Mouse (Mus musculus): ENCODE results near the gene Gm45713. TPM values are rescaled to one million over a fixed set of nuclear protein-coding genes. Genes with fewer than 3 reads are reported as not detected.

Gene Gm45713
- polyA plus RNA-seq, 1 experiment: 0.08 TPM

GRCm38 (mm10) chr7:45138403-45138802, 2.4 kb upstream of the Gm45713 start:
- no peak overlapping the region for H3K4me3 ChIP-seq (ENCODE audit: insufficient read depth, low read length)
- H3K4me1 ChIP-seq (ENCODE audit: control insufficient read depth, insufficient read depth, low read length): no peaks in the 10 kb centered on the region
- TF ChIP-seq CTCF (IDR thresholded peaks at IDR 0.05; ENCODE audit: extremely low read depth, insufficient read depth, low read length): no peak
- no peak for TF ChIP-seq POLR2A (IDR thresholded peaks at IDR 0.05; ENCODE audit: extremely low read depth, insufficient read depth, low read length)
- H3K27ac ChIP-seq (ENCODE audit: insufficient read depth, low read length): no peak overlapping the region

DNA sequence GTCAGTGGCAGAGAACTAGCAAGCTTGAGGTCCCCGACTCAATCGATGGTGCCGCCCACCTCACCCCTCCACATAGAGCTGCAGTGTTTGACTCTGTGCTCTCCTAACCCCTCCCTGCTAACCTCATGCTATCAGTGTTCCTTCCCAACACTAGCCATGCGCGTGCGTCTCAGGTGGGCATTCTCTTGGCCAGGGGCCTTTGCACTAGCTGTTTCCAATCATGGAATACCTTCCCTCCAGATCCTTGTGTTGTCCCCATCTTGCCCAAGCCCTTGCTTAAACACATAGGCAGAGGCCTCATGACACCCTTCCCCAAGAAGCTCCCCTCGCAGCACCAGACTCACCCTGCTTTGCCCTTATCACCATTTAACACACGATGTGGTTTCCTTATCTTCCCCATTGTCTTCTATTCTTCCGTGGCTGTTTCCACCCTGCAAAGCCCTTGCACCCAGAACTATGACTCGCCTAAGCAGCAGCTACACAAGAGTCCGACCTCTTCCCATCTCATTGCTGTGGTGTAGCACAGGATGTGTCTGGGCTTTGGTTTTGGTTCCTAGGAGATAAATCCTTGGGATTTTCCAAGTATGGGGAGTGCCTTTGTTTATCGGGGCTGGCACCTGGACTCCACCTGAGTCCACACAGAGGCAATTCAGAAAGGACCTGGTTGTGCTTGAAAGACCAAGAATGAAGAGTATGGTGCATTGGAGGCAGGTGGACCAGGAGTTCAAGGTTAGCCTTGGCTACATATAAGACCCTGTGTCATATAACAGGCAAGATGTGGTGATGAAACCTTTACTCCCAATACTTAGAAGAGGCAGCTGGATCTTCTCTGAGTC, 1.4 kb upstream of the Gm45713 start:
- no peaks in the 10 kb centered on the region for H3K4me1 ChIP-seq (ENCODE audit: control insufficient read depth, insufficient read depth, low read length)
- TF ChIP-seq CTCF (IDR thresholded peaks at IDR 0.05; ENCODE audit: extremely low read depth, insufficient read depth, low read length): no peak
- TF ChIP-seq POLR2A (IDR thresholded peaks at IDR 0.05; ENCODE audit: extremely low read depth, insufficient read depth, low read length): no peak
- no peak overlapping the region for H3K27ac ChIP-seq (ENCODE audit: insufficient read depth, low read length)
- H3K4me3 ChIP-seq (ENCODE audit: insufficient read depth, low read length): no peak overlapping the region

- H3K4me3 ChIP-seq (ENCODE audit: insufficient read depth, low read length): no peak overlapping the region
- H3K27ac ChIP-seq (ENCODE audit: insufficient read depth, low read length): no peak overlapping the region
- no peaks in the 10 kb centered on the region for H3K4me1 ChIP-seq (ENCODE audit: control insufficient read depth, insufficient read depth, low read length)
- TF ChIP-seq CTCF (IDR thresholded peaks at IDR 0.05; ENCODE audit: extremely low read depth, insufficient read depth, low read length) (no peak), POLR2A (IDR thresholded peaks at IDR 0.05; ENCODE audit: extremely low read depth, insufficient read depth, low read length) (no peak)
Measured at GRCm38 (mm10) chr7:45135370-45135769, 661 bp downstream of the Gm45713 start.

DNA sequence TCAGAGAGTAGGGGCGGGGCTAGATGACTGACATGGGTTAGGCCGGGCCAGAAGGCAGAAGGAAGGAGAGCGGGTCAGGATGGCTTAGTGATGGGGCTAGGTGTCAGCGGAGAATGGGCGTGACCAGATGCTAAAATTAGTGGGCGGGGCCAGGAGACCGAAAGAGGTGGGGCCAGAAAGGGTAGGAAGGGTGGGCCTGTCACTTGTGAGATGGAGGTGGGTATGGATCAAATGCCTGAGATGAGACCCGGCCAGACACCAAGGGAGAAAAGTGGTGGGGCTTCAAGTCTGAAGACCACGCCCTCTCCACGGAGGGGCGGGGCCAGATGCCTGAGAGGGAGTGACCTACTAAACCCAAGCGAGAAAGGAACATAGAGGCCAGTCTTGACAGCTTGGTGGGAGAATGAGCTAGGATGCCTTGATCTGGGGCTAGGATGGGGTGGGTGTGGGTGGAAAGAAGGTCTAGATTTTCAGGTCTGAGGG, 1.4 kb downstream of the Gm45713 start:
- TF ChIP-seq CTCF (IDR thresholded peaks at IDR 0.05; ENCODE audit: extremely low read depth, insufficient read depth, low read length) (no peak), POLR2A (IDR thresholded peaks at IDR 0.05; ENCODE audit: extremely low read depth, insufficient read depth, low read length) (no peak)

GRCm38 (mm10) chr7:45133446-45134159, 2.4 kb downstream of the Gm45713 start:
- H3K4me1 ChIP-seq (ENCODE audit: control insufficient read depth, insufficient read depth, low read length): no peaks in the 10 kb centered on the region
- no peak for TF ChIP-seq POLR2A (IDR thresholded peaks at IDR 0.05; ENCODE audit: extremely low read depth, insufficient read depth, low read length)
- TF ChIP-seq CTCF (IDR thresholded peaks at IDR 0.05; ENCODE audit: extremely low read depth, insufficient read depth, low read length): no peak
- H3K4me3 ChIP-seq (ENCODE audit: insufficient read depth, low read length): no peak overlapping the region
- H3K27ac ChIP-seq (ENCODE audit: insufficient read depth, low read length): no peak overlapping the region

More for the DNA sequence above, 1.4 kb downstream of the Gm45713 start:
- Histone ChIP-seq H3K27ac (ENCODE audit: insufficient read depth, low read length) (no peak overlapping the region), H3K4me1 (ENCODE audit: control insufficient read depth, insufficient read depth, low read length) (no peaks in the 10 kb centered on the region), H3K4me3 (ENCODE audit: insufficient read depth, low read length) (no peak overlapping the region)

DNA sequence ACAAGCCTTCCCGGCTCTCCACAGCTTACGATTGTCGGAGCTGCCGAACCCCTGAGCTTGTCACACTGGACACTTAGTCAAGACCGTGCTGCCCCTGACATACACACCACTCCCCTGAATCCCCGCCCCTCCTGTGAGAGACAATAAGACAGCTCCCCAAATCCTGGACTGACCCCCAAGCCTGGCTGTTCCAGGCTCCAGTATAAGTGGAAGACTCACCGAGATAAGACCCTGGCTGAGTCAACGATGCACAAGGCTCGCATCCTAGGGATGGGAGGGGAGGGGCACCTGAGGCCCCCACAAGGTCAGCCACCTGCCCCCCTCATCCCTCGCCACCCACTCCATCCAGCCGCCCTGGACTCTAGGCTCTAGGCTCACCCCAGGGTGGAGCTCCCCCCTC, 4.2 kb downstream of the Gm45713 start:
- TF ChIP-seq CTCF (IDR thresholded peaks at IDR 0.05; ENCODE audit: extremely low read depth, insufficient read depth, low read length) (no peak), POLR2A (IDR thresholded peaks at IDR 0.05; ENCODE audit: extremely low read depth, insufficient read depth, low read length) (no peak)
- H3K27ac ChIP-seq (ENCODE audit: insufficient read depth, low read length): no peak overlapping the region
- no peak overlapping the region for H3K4me3 ChIP-seq (ENCODE audit: insufficient read depth, low read length)
- no peaks in the 10 kb centered on the region for H3K4me1 ChIP-seq (ENCODE audit: control insufficient read depth, insufficient read depth, low read length)

- Histone ChIP-seq H3K4me3 (ENCODE audit: insufficient read depth, low read length) (peak overlapping the region; percentile 78; the same call in 1 of the 2 replicates), H3K4me1 (ENCODE audit: control insufficient read depth, insufficient read depth, low read length) (no peaks in the 10 kb centered on the region), H3K27ac (ENCODE audit: insufficient read depth, low read length) (no peak overlapping the region)
- no peak for TF ChIP-seq CTCF (IDR thresholded peaks at IDR 0.05; ENCODE audit: extremely low read depth, insufficient read depth, low read length)
- TF ChIP-seq POLR2A (IDR thresholded peaks at IDR 0.05; ENCODE audit: extremely low read depth, insufficient read depth, low read length): no peak
Measured at GRCm38 (mm10) chr7:45129776-45130512, 6.1 kb downstream of the Gm45713 start.

GRCm38 (mm10) chr7:45129318-45129717, 6.7 kb downstream of the Gm45713 start:
- peak overlapping the region; percentile 68 for H3K27ac ChIP-seq (ENCODE audit: insufficient read depth, low read length)
- TF ChIP-seq POLR2A (IDR thresholded peaks at IDR 0.05; ENCODE audit: extremely low read depth, insufficient read depth, low read length) (no peak), CTCF (IDR thresholded peaks at IDR 0.05; ENCODE audit: extremely low read depth, insufficient read depth, low read length) (no peak)
- H3K4me3 ChIP-seq (ENCODE audit: insufficient read depth, low read length): peak overlapping the region; percentile 78
- H3K4me1 ChIP-seq (ENCODE audit: control insufficient read depth, insufficient read depth, low read length): no peaks in the 10 kb centered on the region

DNA sequence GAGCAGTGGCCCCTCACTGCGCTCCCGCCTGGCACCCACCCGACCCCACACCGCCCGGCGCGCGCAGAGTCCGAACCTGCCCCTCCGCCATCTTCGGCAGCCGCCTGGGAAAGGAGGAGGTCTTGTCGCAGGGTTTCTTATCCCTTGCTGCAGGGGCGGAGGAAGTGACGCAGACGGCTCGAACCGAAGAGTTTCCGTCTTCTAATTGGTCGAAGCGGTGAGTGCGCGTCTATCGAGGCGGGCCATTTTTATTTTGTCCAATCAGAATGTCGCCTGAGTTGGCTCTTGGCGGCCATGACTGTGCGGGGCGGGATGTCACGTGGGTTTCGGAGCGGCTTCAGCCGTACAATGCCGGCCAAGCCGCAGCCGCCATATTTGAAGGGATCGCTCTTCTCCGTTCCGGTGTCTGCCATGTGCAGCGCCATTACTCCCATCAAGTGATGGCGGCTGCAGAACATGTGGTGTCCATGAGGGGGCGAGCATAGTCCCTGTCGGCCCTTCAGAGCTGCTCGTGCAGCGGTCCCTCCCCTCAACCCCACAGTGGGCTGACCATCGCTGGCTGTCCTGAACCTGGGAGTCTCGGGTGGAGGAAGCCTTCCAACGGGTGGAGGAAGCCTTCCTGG, 7.3 kb downstream of the Gm45713 start, which contains the start of gene Rpl13a:
Rpl13a (minus strand) TSS at position 138 of the 623 bp plus-strand sequence.
- Histone ChIP-seq H3K4me1 (ENCODE audit: control insufficient read depth, insufficient read depth, low read length) (no peaks in the 10 kb centered on the region), H3K27ac (ENCODE audit: insufficient read depth, low read length) (peak within 1 kb of the TSS; percentile 75), H3K4me3 (ENCODE audit: insufficient read depth, low read length) (peak within 1 kb of the TSS; percentile 78)
- TF ChIP-seq CTCF (IDR thresholded peaks at IDR 0.05; ENCODE audit: extremely low read depth, insufficient read depth, low read length) (peak; percentile 57), POLR2A (IDR thresholded peaks at IDR 0.05; ENCODE audit: extremely low read depth, insufficient read depth, low read length) (peak; percentile 96)
